Mouse (Mus musculus) small intestine, adult 2 months (tissue): Measurements from ENCODE around the gene Ltn1.

Source experiments
- CTCF ChIP-seq: fragments of 200-500 bp; IDR thresholded peaks from 2 replicates; pipeline ENCODE4 v1.5.1; 2012; ENCODE audit warnings: low read depth, mild to moderate bottlenecking, control low read depth, inconsistent platforms, low read length, moderate library complexity, mixed read lengths; ENCODE audit not compliant: insufficient replicate concordance, insufficient read length; ENCODE audit errors: extremely low read depth
- POLR2A ChIP-seq: fragments of 200-500 bp; IDR thresholded peaks from 2 replicates; pipeline ENCODE4 v1.6.1; 2012; ENCODE audit warnings: low read depth, mild to moderate bottlenecking, control low read depth, inconsistent platforms, low read length, moderate library complexity

DNA sequence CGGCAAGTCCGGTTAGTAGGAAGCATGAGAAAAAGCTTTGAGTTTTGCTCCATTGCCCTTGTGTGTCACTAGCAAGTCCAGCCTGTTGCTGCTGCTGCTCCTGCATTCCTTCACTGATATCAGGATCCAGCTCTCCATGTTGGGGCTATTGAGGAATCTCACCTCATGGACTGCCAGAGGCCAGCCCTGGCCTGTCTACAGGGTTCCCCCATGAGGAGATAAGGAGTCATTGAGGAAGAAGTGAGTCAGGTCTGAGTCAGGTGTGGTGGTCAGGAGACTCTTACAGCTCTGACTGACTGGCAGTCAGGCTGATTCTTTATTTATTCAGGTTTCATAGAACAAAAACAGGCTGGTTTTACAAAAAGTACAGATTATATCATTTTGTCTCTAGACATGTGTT lies 84.3 kb downstream of the Ltn1 start:
- TF ChIP-seq CTCF (no peak), POLR2A (no peak)
